Mouse (Mus musculus): ENCODE measurements at regions not wholly inside any gene's neighbourhood (a gene's known extent, or its start where the extent isn't known, plus 50 kb on each side); places are given as distances from the start of the nearest gene placed in this dataset.

GRCm38 (mm10) chr2:61527127-61527526 lies 51.3 kb upstream of the Tank start:
- no peak overlapping the region for H3K4me2 ChIP-seq (replicated peaks; ENCODE audit: low read depth, low read length)
- WGBS = 96% methylated on average over 3 of the region's 3 CpGs
- no peak for ATAC-seq (ENCODE audit: low FRiP score, low TSS enrichment)

GRCm38 (mm10) chr2:61524060-61524734 lies 54.2 kb upstream of the Tank start:
- ATAC-seq (ENCODE audit: low FRiP score, low TSS enrichment) = no peak
- Histone ChIP-seq H3K27ac (ENCODE audit: low read length) (no peak overlapping the region), H3K27me3 (ENCODE audit: insufficient read depth, low read length) (no peaks in the 10 kb centered on the region), H3K9me3 (ENCODE audit: low read length) (no peaks in the 10 kb centered on the region), H3K4me2 (replicated peaks; ENCODE audit: low read depth, low read length) (no peak overlapping the region), H3K36me3 (ENCODE audit: insufficient read depth, low read length) (no peaks in the 10 kb centered on the region), H3K4me1 (ENCODE audit: insufficient read depth, low read length) (no peaks in the 10 kb centered on the region), H3K9ac (replicated peaks; ENCODE audit: low read length) (no peak overlapping the region), H3K4me3 (ENCODE audit: low read length) (no peak overlapping the region)
- WGBS = 88% methylated on average over 6 of the region's 6 CpGs

More at GRCm38 (mm10) chr2:61527127-61527526, 51.3 kb upstream of the Tank start:
- Histone ChIP-seq H3K9me3 (ENCODE audit: low read length) (no peaks in the 10 kb centered on the region), H3K36me3 (ENCODE audit: insufficient read depth, low read length) (no peaks in the 10 kb centered on the region), H3K27me3 (ENCODE audit: insufficient read depth, low read length) (no peaks in the 10 kb centered on the region), H3K27ac (ENCODE audit: low read length) (no peak overlapping the region), H3K4me1 (ENCODE audit: insufficient read depth, low read length) (no peaks in the 10 kb centered on the region), H3K9ac (replicated peaks; ENCODE audit: low read length) (no peak overlapping the region), H3K4me3 (ENCODE audit: low read length) (no peak overlapping the region)

GRCm38 (mm10) chr2:61514445-61515123 lies 63.8 kb upstream of the Tank start:
- no peaks in the 10 kb centered on the region for H3K4me1 ChIP-seq (ENCODE audit: insufficient read depth, low read length)
- H3K9ac ChIP-seq (replicated peaks; ENCODE audit: low read length) = no peak overlapping the region
- no peaks in the 10 kb centered on the region for H3K27me3 ChIP-seq (ENCODE audit: insufficient read depth, low read length)
- no peak overlapping the region for H3K27ac ChIP-seq (ENCODE audit: low read length)
- ATAC-seq (ENCODE audit: low FRiP score, low TSS enrichment) = no peak
- H3K9me3 ChIP-seq (ENCODE audit: low read length) = no peaks in the 10 kb centered on the region
- no peak overlapping the region for H3K4me2 ChIP-seq (replicated peaks; ENCODE audit: low read depth, low read length)
- H3K36me3 ChIP-seq (ENCODE audit: insufficient read depth, low read length) = no peaks in the 10 kb centered on the region
- 94% methylated on average over 6 of the region's 6 CpGs for WGBS
- no peak overlapping the region for H3K4me3 ChIP-seq (ENCODE audit: low read length)

- H3K4me1 ChIP-seq (ENCODE audit: insufficient read depth, low read length) = no peaks in the 10 kb centered on the region
- H3K4me3 ChIP-seq (ENCODE audit: low read length) = no peak overlapping the region
- H3K27ac ChIP-seq (ENCODE audit: low read length) = no peak overlapping the region
- WGBS = 79% methylated on average over 12 of the region's 12 CpGs
- H3K9me3 ChIP-seq (ENCODE audit: low read length) = no peaks in the 10 kb centered on the region
- H3K4me2 ChIP-seq (replicated peaks; ENCODE audit: low read depth, low read length) = no peak overlapping the region
- ATAC-seq (ENCODE audit: low FRiP score, low TSS enrichment) = no peak
- H3K36me3 ChIP-seq (ENCODE audit: insufficient read depth, low read length) = no peaks in the 10 kb centered on the region
- H3K9ac ChIP-seq (replicated peaks; ENCODE audit: low read length) = no peak overlapping the region
- H3K27me3 ChIP-seq (ENCODE audit: insufficient read depth, low read length) = no peaks in the 10 kb centered on the region
These were observed 64.5 kb upstream of the Tank start for GRCm38 (mm10) chr2:61513787-61514444.

- 81% methylated on average over 4 of the region's 4 CpGs for WGBS
- no peak for ATAC-seq (ENCODE audit: low FRiP score, low TSS enrichment)
- H3K9ac ChIP-seq (replicated peaks; ENCODE audit: low read length) = no peak overlapping the region
- H3K27ac ChIP-seq (ENCODE audit: low read length) = no peak overlapping the region
- H3K36me3 ChIP-seq (ENCODE audit: insufficient read depth, low read length) = no peaks in the 10 kb centered on the region
- no peaks in the 10 kb centered on the region for H3K9me3 ChIP-seq (ENCODE audit: low read length)
- H3K27me3 ChIP-seq (ENCODE audit: insufficient read depth, low read length) = no peaks in the 10 kb centered on the region
- no peaks in the 10 kb centered on the region for H3K4me1 ChIP-seq (ENCODE audit: insufficient read depth, low read length)
- H3K4me3 ChIP-seq (ENCODE audit: low read length) = no peak overlapping the region
- no peak overlapping the region for H3K4me2 ChIP-seq (replicated peaks; ENCODE audit: low read depth, low read length)
These were observed 74.8 kb upstream of the Tank start for GRCm38 (mm10) chr2:61503594-61503993.

- no peak overlapping the region for H3K4me3 ChIP-seq (ENCODE audit: low read length)
- H3K4me2 ChIP-seq (replicated peaks; ENCODE audit: low read depth, low read length) = no peak overlapping the region
- no peak overlapping the region for H3K9ac ChIP-seq (replicated peaks; ENCODE audit: low read length)
- 91% methylated on average over 5 of the region's 5 CpGs for WGBS
- H3K36me3 ChIP-seq (ENCODE audit: insufficient read depth, low read length) = no peaks in the 10 kb centered on the region
- ATAC-seq (ENCODE audit: low FRiP score, low TSS enrichment) = no peak
- H3K27ac ChIP-seq (ENCODE audit: low read length) = no peak overlapping the region
- no peaks in the 10 kb centered on the region for H3K9me3 ChIP-seq (ENCODE audit: low read length)
- H3K4me1 ChIP-seq (ENCODE audit: insufficient read depth, low read length) = no peaks in the 10 kb centered on the region
- no peaks in the 10 kb centered on the region for H3K27me3 ChIP-seq (ENCODE audit: insufficient read depth, low read length)
These were observed 76.5 kb upstream of the Tank start for GRCm38 (mm10) chr2:61501922-61502321.

GRCm38 (mm10) chr2:61499266-61499665 lies 79.1 kb upstream of the Tank start:
- Histone ChIP-seq H3K4me3 (ENCODE audit: low read length) (no peak overlapping the region), H3K27me3 (ENCODE audit: insufficient read depth, low read length) (no peaks in the 10 kb centered on the region; the same call in 1 of the 2 replicates), H3K27ac (ENCODE audit: low read length) (no peak overlapping the region), H3K4me2 (replicated peaks; ENCODE audit: low read depth, low read length) (no peak overlapping the region), H3K9me3 (ENCODE audit: low read length) (no peaks in the 10 kb centered on the region), H3K9ac (replicated peaks; ENCODE audit: low read length) (no peak overlapping the region), H3K4me1 (ENCODE audit: insufficient read depth, low read length) (no peaks in the 10 kb centered on the region; the same call in 1 of the 2 replicates), H3K36me3 (ENCODE audit: insufficient read depth, low read length) (no peaks in the 10 kb centered on the region)
- no peak for ATAC-seq (ENCODE audit: low FRiP score, low TSS enrichment)
- WGBS = 84% methylated on average over 1 of the region's 1 CpGs

- H3K9ac ChIP-seq (replicated peaks; ENCODE audit: low read length) = no peak overlapping the region
- no peaks in the 10 kb centered on the region; the same call in 1 of the 2 replicates for H3K4me1 ChIP-seq (ENCODE audit: insufficient read depth, low read length)
- no peak for ATAC-seq (ENCODE audit: low FRiP score, low TSS enrichment)
- no peak overlapping the region for H3K27ac ChIP-seq (ENCODE audit: low read length)
- H3K9me3 ChIP-seq (ENCODE audit: low read length) = no peaks in the 10 kb centered on the region
- 59% methylated on average over 5 of the region's 5 CpGs for WGBS
- no peaks in the 10 kb centered on the region for H3K36me3 ChIP-seq (ENCODE audit: insufficient read depth, low read length)
- H3K4me2 ChIP-seq (replicated peaks; ENCODE audit: low read depth, low read length) = no peak overlapping the region
- no peaks in the 10 kb centered on the region; the same call in 1 of the 2 replicates for H3K27me3 ChIP-seq (ENCODE audit: insufficient read depth, low read length)
- no peak overlapping the region for H3K4me3 ChIP-seq (ENCODE audit: low read length)
These were observed 80.5 kb upstream of the Tank start for GRCm38 (mm10) chr2:61497930-61498329.

- 95% methylated on average over 2 of the region's 2 CpGs for WGBS
- Histone ChIP-seq H3K9me3 (ENCODE audit: low read length) (no peaks in the 10 kb centered on the region), H3K27me3 (ENCODE audit: insufficient read depth, low read length) (no peaks in the 10 kb centered on the region; the same call in 1 of the 2 replicates), H3K9ac (replicated peaks; ENCODE audit: low read length) (no peak overlapping the region), H3K4me2 (replicated peaks; ENCODE audit: low read depth, low read length) (no peak overlapping the region), H3K4me3 (ENCODE audit: low read length) (no peak overlapping the region), H3K36me3 (ENCODE audit: insufficient read depth, low read length) (no peaks in the 10 kb centered on the region), H3K4me1 (ENCODE audit: insufficient read depth, low read length) (no peaks in the 10 kb centered on the region; the same call in 1 of the 2 replicates), H3K27ac (ENCODE audit: low read length) (no peak overlapping the region)
- ATAC-seq (ENCODE audit: low FRiP score, low TSS enrichment) = no peak
These were observed 81.4 kb upstream of the Tank start for GRCm38 (mm10) chr2:61496968-61497367.

All from kidney, embryonic 16.5 days (tissue).